Mouse (Mus musculus) adrenal gland, postnatal 36 days (tissue): ENCODE measurements around the gene Bnip1. TPM values are rescaled to one million over a fixed set of nuclear protein-coding genes. Genes with fewer than 3 reads are reported as not detected.

Source experiments
- DNase-seq, 2 experiments: peaks; one replicate each; pipeline ENCODE4 v3.0.0; 2021; ENCODE audit warnings: mixed read lengths in 1 of 2
- total RNA-seq, 2 experiments: library from RNA; stranded (reverse); gene quantifications; 2 replicates each; pipeline ENCODE4 v1.2.3; 2021

Gene Bnip1
- total RNA-seq, 2 experiments from 2014 or later, result 24.7 to 27.2 TPM

DNA sequence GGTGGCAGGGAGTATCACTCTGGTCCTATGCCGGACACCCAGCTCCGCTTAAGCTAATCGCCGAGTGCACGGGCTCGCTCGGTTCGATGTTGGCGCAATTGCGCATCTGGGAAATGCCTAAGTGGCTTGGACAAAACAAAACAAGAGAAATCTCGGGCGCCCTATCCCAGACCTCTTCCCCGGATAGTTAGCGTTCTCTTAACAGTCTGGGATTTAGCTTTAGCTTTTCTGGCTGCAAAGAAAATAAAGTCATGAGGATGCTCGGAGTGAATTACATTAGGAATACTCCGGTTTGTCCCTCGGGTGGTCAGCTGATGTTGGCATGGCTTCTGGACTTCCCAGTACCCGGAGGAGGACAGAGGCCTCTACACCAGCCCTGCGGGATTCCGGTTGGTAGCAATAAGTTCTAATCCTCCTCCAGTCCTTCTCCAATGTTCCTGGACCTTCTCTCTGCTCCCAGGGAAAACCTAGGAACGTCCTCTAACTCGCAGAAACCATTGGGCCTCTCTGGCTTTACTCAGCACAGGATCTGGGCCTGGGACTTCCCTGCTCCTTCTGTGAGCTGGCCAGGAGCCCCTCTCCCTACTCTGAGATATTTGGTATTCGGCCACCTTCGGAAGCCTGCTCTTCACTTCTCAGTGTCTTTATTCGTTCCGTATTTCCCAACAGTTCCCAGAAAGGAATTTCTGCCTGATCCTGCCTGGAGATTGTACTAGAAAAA is 59.0 kb downstream of the Bnip1 start:
- no peak for DNase-seq

- no peak for DNase-seq
Measured at GRCm38 (mm10) chr17:26840439-26840780, 59.5 kb downstream of the Bnip1 start.

GRCm38 (mm10) chr17:26840922-26841731 is 60.3 kb downstream of the Bnip1 start:
- DNase-seq, result no peak

DNA sequence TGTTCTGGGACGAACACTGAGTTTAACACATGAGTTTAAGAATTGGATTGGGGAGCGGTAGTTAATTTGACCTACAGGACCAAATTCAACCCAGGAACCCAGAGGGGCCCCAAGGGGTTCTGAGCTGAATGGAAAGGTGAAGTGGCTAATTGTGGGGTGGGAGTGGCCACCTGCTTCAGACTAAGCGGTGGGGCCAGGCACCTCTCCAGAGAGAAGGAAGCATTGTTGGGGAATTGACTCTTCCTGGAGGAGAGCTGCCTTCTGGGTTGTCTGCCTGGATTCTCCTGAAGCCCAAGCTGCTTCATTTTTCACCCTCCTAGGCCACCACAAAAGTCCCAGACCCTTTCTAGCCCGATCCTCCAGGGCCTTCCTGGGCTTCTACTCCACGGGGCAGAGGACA is 61.1 kb downstream of the Bnip1 start:
- DNase-seq, result no peak

Other genes with a start within 250 kb of the Bnip1 start
- gene Ergic1, start 219.6 kb upstream of the Bnip1 start, total RNA-seq, result 100 to 1,000 TPM; 159 to 160 TPM
- gene Dusp1, start 218.9 kb upstream of the Bnip1 start, total RNA-seq, result 10 to 100 TPM; 56.9 to 62.5 TPM
- gene Atp6v0e, start 117.8 kb upstream of the Bnip1 start, total RNA-seq, result 100 to 1,000 TPM; 193 to 224 TPM
- 10 to 100 TPM; 64.7 to 78.0 TPM for gene Crebrf, start 65.4 kb upstream of the Bnip1 start, total RNA-seq
- not detected for gene Nkx2-5, start 63.9 kb downstream of the Bnip1 start, total RNA-seq
- 1 to 10 TPM; 1.7 to 1.9 TPM for gene Kifc5b, start 136.0 kb downstream of the Bnip1 start, total RNA-seq
- gene Phf1, start 152.0 kb downstream of the Bnip1 start, total RNA-seq, result 10 to 100 TPM; 34.2 to 37.9 TPM
- 100 to 1,000 TPM; 129 to 165 TPM for gene Cuta, start 158.5 kb downstream of the Bnip1 start, total RNA-seq
- 10 to 100 TPM; 11.4 to 18.6 TPM for gene Syngap1, start 160.2 kb downstream of the Bnip1 start, total RNA-seq
- gene Zbtb9, start 192.1 kb downstream of the Bnip1 start, total RNA-seq, result 10 to 100 TPM in 1 of 2 experiments, 1 to 10 TPM in 1; 9.9 to 10.5 TPM
- 10 to 100 TPM; 29.3 to 42.4 TPM for gene Bak1, start 247.9 kb downstream of the Bnip1 start, total RNA-seq